Comparison of ENCODE assay signal across 7 mouse cellular contexts in genomic region chr15:100126456-100127107, GRCm38 (mm10).
A peak's percentile ranks its signal among the peaks of the same experiment; 100 is the strongest.
DNase-seq lines count a peak whose midpoint lies in the region; ATAC-seq and TF ChIP-seq lines count a peak whose summit lies in the region.

No protein-coding gene starts in this region.

- H3K9ac ChIP-seq in intestine, postnatal 0 days (ENCODE audit: low read depth, low read length): no peak overlapping the region
- 0 out of 2 replicates have a peak overlapping the region, but pooled peaks have one; percentile 4 for H3K9ac ChIP-seq in midbrain, embryonic 13.5 days (replicated peaks)

- no peaks in the 10 kb centered on the region; the same call in 1 of the 2 replicates for H3K36me3 ChIP-seq in intestine, postnatal 0 days (ENCODE audit: control insufficient read depth, insufficient read depth)
- H3K36me3 ChIP-seq in midbrain, embryonic 13.5 days: peaks cover 2% of the 10 kb centered on the region

- peaks cover 4% of the 10 kb centered on the region; the same call in 1 of the 2 replicates for H3K9me3 ChIP-seq in intestine, postnatal 0 days (ENCODE audit: control insufficient read depth)
- H3K9me3 ChIP-seq in midbrain, embryonic 13.5 days: no peaks in the 10 kb centered on the region

- no peaks in the 10 kb centered on the region for H3K4me1 ChIP-seq in intestine, postnatal 0 days (replicated peaks; ENCODE audit: control insufficient read depth, insufficient read depth, low read length)
- peaks cover 16% of the 10 kb centered on the region for H3K4me1 ChIP-seq in midbrain, embryonic 13.5 days (replicated peaks)

- H3K4me3 ChIP-seq in intestine, postnatal 0 days (ENCODE audit: low read depth, low read length): no peak overlapping the region
- H3K4me3 ChIP-seq in midbrain, embryonic 13.5 days (replicated peaks): no peak overlapping the region

- peak; percentile 98 for TF ChIP-seq CTCF in intestine, postnatal 0 days (IDR thresholded peaks at IDR 0.05; ENCODE audit: low read depth)

- H3K27ac ChIP-seq in intestine, postnatal 0 days (ENCODE audit: low read depth, low read length): no peak overlapping the region
- H3K27ac ChIP-seq in midbrain, embryonic 13.5 days: peak overlapping the region; percentile 64

- peak; percentile 80 to 84 for DNase-seq in adrenal gland, adult 18-20 months (ENCODE audit: low spot score in 2 of 2)
- peak; percentile 90 for DNase-seq in embryo, embryonic 11 days
- DNase-seq in left cerebral cortex, postnatal 4 days: peak; percentile 86
- peak; percentile 59 for DNase-seq in spleen, adult 12 weeks (ENCODE audit: low spot score)

- peak; percentile 62 for ATAC-seq in granulocyte monocyte progenitor cell, adult 5-6 weeks (replicated peaks; ENCODE audit: poor library complexity, severe bottlenecking)
- ATAC-seq in intestine, postnatal 0 days: peak; percentile 74; the same call in 1 of the 2 replicates
- peak; percentile 80 for ATAC-seq in midbrain, embryonic 13.5 days

- no peaks in the 10 kb centered on the region for H3K27me3 ChIP-seq in intestine, postnatal 0 days (replicated peaks; ENCODE audit: control insufficient read depth, insufficient read depth, low read length)
- no peaks in the 10 kb centered on the region for H3K27me3 ChIP-seq in midbrain, embryonic 13.5 days

- WGBS in intestine, postnatal 0 days: 14% methylated on average over 11 of the region's 11 CpGs
- WGBS in midbrain, embryonic 13.5 days: 9% methylated on average over 11 of the region's 11 CpGs

- H3K4me2 ChIP-seq in intestine, postnatal 0 days (replicated peaks; ENCODE audit: low read depth): no peak overlapping the region
- H3K4me2 ChIP-seq in midbrain, embryonic 13.5 days (replicated peaks): 0 out of 2 replicates have a peak overlapping the region, but pooled peaks have one; percentile 9

- intact Hi-C loops in left cerebral cortex, postnatal 4 days (cut with DNase I): loop anchor here (2.0 kb wide), 1 partner anchor 88 kb away; the partner anchor contains the start of gene Dip2b
